Mouse (Mus musculus): ENCODE data around the gene Hykk. TPM values are rescaled to one million over a fixed set of nuclear protein-coding genes. Genes with fewer than 3 reads are reported as not detected.
A peak's percentile ranks its signal among the peaks of the same experiment; 100 is the strongest.

Hykk gene
- total and polyA plus RNA-seq, 2 experiments from 2014 or later, result 1.2 to 1.3 TPM

DNA sequence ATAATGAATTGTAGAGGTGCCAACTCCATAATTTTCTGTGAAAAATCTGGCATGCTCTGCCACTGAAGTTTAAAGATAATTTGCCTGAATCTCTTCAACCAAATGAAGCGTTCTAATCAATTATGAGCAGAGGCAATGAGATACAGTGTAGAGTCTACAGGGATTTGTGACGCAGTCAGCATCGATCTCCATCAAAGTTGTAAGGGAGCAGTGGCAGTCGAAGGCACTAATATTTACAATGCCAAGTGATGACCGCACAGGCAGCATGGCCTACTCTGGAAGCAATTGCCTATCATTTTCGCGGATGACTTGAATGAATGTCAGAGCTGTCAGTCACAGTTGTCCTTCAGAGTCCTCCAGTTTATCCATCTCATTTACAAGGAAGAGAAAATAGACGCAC is 63.6 kb downstream of the Hykk start, which contains the start of gene Chrna5:
Gene Chrna5 (plus strand): TSS at position 207 of the 400 bp plus-strand sequence.
- Histone ChIP-seq H3K4me1 (ENCODE audit: insufficient read depth) (no peaks in the 10 kb centered on the region; the same call in 1 of the 2 replicates), H3K4me2 (ENCODE audit: low read depth) (peak within 1 kb of the TSS; percentile 81), H3K36me3 (ENCODE audit: insufficient read depth) (no peaks in the 10 kb centered on the region), H3K4me3 (ENCODE audit: low read depth, low read length) (peak within 1 kb of the TSS; percentile 52), H3K27me3 (ENCODE audit: insufficient read depth, low read length) (peaks cover 8% of the 10 kb centered on the region; the same call in 1 of the 2 replicates), H3K9me3 (ENCODE audit: low read length) (no peaks in the 10 kb centered on the region), H3K9ac (peak within 1 kb of the TSS; percentile 57), H3K27ac (ENCODE audit: low read depth, low read length) (no peak within 1 kb of the TSS)
- DNase-seq (peak; percentile 18), ATAC-seq (no peak)
- WGBS, result 57% methylated on average over 8 of the region's 8 CpGs
- no peak for TF ChIP-seq CTCF (IDR thresholded peaks at IDR 0.05; ENCODE audit: low read depth)

DNA sequence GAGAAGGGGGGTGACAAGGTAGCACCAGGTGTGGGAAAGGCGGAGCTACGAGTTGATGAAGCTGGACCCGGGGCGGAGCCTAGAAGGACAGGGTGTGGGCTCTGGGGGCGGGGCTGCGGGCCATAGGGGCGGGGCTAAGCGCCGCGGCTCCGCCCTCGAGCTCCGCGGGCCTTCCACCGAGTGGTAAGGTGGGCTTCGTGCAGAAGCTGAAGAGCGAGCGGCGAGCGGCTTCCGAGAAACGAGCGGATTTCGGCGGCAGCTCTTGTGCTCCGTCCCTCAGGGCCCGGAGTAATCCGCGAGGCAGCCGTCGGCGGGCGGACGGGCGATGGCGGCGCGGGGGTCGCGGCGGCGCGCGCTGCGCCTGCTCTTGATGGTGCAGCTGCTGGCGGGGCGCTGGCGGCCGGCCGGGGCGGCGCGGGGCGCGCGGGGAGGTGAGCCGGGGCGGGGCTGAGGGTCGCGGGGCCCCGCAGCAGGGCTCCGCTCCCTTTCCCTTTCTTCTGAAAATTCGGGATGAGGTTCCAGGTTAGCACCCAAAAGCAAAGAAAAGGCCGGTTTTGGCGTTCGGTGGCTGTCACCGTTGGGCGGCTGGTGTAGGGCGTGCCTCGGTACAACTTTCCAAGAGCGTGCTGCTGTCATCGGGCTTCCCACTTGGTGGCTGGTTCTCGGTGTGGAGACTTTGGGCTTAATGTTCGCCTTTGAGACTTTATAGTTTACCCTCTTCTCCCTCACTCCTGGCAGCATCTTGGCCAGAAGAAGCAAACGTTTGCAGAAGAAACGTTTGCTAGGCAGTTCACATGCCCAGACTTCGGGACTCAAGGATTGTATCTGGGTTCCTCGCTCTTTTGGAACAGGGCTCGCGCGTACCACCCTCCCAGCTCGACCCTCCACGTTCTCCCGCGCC is 64.5 kb downstream of the Hykk start:
- Histone ChIP-seq H3K9me3 (ENCODE audit: low read length) (no peaks in the 10 kb centered on the region), H3K27me3 (ENCODE audit: insufficient read depth, low read length) (peaks cover 8% of the 10 kb centered on the region; the same call in 1 of the 2 replicates), H3K36me3 (ENCODE audit: insufficient read depth) (no peaks in the 10 kb centered on the region), H3K4me2 (ENCODE audit: low read depth) (peak overlapping the region; percentile 81), H3K4me3 (ENCODE audit: low read depth, low read length) (peak overlapping the region; percentile 52), H3K9ac (peak overlapping the region; percentile 57), H3K4me1 (ENCODE audit: insufficient read depth) (no peaks in the 10 kb centered on the region; the same call in 1 of the 2 replicates), H3K27ac (ENCODE audit: low read depth, low read length) (no peak overlapping the region)
- DNase-seq (peak; percentile 51), ATAC-seq (peak; percentile 83)
- TF ChIP-seq CTCF (IDR thresholded peaks at IDR 0.05; ENCODE audit: low read depth), result no peak
- under 1% methylated on average over 84 of the region's 85 CpGs for WGBS

DNA sequence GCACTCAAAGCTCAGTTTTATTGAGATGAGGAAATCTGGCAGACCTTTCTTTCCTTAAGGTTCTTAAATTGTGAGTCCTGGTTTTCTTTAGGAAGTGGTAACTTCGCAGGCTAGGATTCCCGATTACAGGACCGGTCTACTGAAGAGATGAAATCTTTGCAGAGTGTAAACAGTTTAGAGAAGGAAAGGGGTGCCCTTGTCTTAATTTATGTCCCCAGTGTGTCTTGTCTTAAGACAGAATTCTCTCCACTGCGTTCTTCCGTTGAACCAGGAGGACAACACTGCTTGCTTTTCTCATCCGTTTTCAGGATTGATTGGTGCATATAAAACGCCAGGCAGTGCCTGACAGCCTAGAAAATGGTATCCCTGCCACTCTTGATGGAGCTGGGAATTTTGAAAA is 65.3 kb downstream of the Hykk start:
- peaks cover 8% of the 10 kb centered on the region; the same call in 1 of the 2 replicates for H3K27me3 ChIP-seq (ENCODE audit: insufficient read depth, low read length)
- DNase-seq (peak; percentile 15), ATAC-seq (no peak)
- no peak for TF ChIP-seq CTCF (IDR thresholded peaks at IDR 0.05; ENCODE audit: low read depth)
- H3K4me2 ChIP-seq (ENCODE audit: low read depth), result peak overlapping the region; percentile 81
- H3K4me3 ChIP-seq (ENCODE audit: low read depth, low read length), result peak overlapping the region; percentile 52
- WGBS, result 7% methylated on average over 7 of the region's 7 CpGs
- H3K27ac ChIP-seq (ENCODE audit: low read depth, low read length), result no peak overlapping the region
- H3K9ac ChIP-seq, result no peak overlapping the region
- no peaks in the 10 kb centered on the region for H3K9me3 ChIP-seq (ENCODE audit: low read length)
- H3K36me3 ChIP-seq (ENCODE audit: insufficient read depth), result no peaks in the 10 kb centered on the region
- H3K4me1 ChIP-seq (ENCODE audit: insufficient read depth), result no peaks in the 10 kb centered on the region; the same call in 1 of the 2 replicates

DNA sequence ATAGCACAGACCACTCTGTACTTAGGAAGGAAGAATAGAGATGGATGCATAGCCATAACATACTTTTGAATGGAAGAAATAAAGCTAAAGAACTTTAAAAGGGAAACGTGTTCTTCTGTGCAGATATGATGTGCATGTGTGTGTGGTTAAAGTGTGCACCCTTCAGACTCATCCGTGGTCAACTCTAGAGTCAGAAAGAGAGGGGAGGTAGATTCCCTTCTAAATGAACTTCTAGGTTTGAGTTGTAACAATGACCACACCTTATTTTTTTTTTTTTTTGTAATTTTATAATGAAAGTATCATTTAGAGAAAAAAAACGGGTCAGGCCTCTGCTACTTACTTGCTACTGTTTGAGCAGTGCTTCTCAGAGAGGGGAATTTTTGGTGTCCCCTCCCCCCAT is 73.3 kb downstream of the Hykk start:
- no peak for TF ChIP-seq CTCF (IDR thresholded peaks at IDR 0.05; ENCODE audit: low read depth)

DNA sequence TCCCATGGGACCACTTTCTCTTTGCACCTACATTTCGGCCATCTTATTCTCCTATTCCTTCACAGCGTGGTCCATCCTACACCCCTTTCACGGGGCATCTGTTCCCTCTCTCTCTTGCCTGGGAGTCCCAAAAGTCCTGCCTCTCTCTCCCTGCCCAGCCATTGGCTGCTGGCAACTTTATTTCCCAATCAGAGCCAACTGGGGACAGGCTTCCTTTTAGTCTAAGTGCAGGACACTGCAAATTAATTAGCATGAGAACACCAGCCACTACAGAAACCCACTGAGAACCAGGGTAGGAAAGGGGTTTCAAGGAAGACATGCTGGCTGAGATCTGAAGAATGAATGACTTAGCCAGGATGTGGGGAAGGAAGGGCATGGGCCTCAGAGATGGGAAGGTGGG is 77.3 kb downstream of the Hykk start:
- Histone ChIP-seq H3K9me3 (ENCODE audit: low read length) (no peaks in the 10 kb centered on the region), H3K4me1 (ENCODE audit: insufficient read depth) (no peaks in the 10 kb centered on the region), H3K4me3 (ENCODE audit: low read depth, low read length) (no peak overlapping the region), H3K9ac (no peak overlapping the region), H3K27me3 (ENCODE audit: insufficient read depth, low read length) (no peaks in the 10 kb centered on the region), H3K4me2 (ENCODE audit: low read depth) (no peak overlapping the region), H3K27ac (ENCODE audit: low read depth, low read length) (no peak overlapping the region), H3K36me3 (ENCODE audit: insufficient read depth) (no peaks in the 10 kb centered on the region)
- ATAC-seq, result no peak
- 42% methylated on average over 3 of the region's 3 CpGs for WGBS
- no peak for TF ChIP-seq CTCF (IDR thresholded peaks at IDR 0.05; ENCODE audit: low read depth)
- no peak for DNase-seq

More for the DNA sequence above, 73.3 kb downstream of the Hykk start:
- Histone ChIP-seq H3K27me3 (ENCODE audit: insufficient read depth, low read length) (no peaks in the 10 kb centered on the region), H3K27ac (ENCODE audit: low read depth, low read length) (no peak overlapping the region), H3K4me2 (ENCODE audit: low read depth) (no peak overlapping the region), H3K36me3 (ENCODE audit: insufficient read depth) (no peaks in the 10 kb centered on the region), H3K9ac (no peak overlapping the region), H3K4me3 (ENCODE audit: low read depth, low read length) (no peak overlapping the region), H3K4me1 (ENCODE audit: insufficient read depth) (no peaks in the 10 kb centered on the region), H3K9me3 (ENCODE audit: low read length) (no peaks in the 10 kb centered on the region)
- no peak for ATAC-seq
- 83% methylated on average over 3 of the region's 3 CpGs for WGBS
- DNase-seq, result no peak

DNA sequence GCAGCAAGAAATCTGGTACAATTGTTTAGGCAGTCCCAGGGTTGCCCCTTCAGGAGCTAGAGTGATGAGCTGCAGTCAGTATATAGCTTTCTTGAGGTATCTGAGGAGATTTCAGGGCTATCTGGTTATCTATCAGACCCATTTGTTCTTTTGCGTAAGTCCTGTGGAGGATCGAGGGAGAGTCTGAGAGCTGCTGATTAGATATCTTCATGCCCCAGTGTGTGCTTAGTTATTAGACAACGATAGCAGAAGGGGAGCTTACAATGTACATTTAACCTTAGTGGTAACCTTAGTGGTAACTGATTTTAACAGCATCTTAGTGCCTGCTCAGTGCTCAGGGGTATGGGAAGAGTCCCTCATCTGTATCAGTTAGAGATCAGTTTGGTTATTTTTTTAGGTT is 78.6 kb downstream of the Hykk start:
- no peak for ATAC-seq
- TF ChIP-seq CTCF (IDR thresholded peaks at IDR 0.05; ENCODE audit: low read depth), result no peak
- H3K9ac ChIP-seq, result no peak overlapping the region
- H3K4me2 ChIP-seq (ENCODE audit: low read depth), result no peak overlapping the region
- H3K36me3 ChIP-seq (ENCODE audit: insufficient read depth), result no peaks in the 10 kb centered on the region
- H3K27ac ChIP-seq (ENCODE audit: low read depth, low read length), result no peak overlapping the region
- WGBS, result 95% methylated on average over 3 of the region's 3 CpGs
- no peaks in the 10 kb centered on the region for H3K4me1 ChIP-seq (ENCODE audit: insufficient read depth)
- H3K27me3 ChIP-seq (ENCODE audit: insufficient read depth, low read length), result no peaks in the 10 kb centered on the region
- no peaks in the 10 kb centered on the region for H3K9me3 ChIP-seq (ENCODE audit: low read length)
- no peak overlapping the region for H3K4me3 ChIP-seq (ENCODE audit: low read depth, low read length)
- DNase-seq, result no peak

Other genes starting within 250 kb of the Hykk start
- gene Dnaja4, start 218.4 kb upstream of the Hykk start, total RNA-seq (2014; rRNA removed), result 5.8 and 8.9 TPM in 2 replicates
- gene Dnaja4, start 218.4 kb upstream of the Hykk start, polyA plus RNA-seq (2015; fragmentation: Nextera tagmentation; extraction: Ambion mirVana), result 5.9 and 7.2 TPM in 2 replicates
- 69.0 and 72.6 TPM in 2 replicates for gene Wdr61, start 182.8 kb upstream of the Hykk start, total RNA-seq (2014; rRNA removed)
- gene Wdr61, start 182.8 kb upstream of the Hykk start, polyA plus RNA-seq (2015; fragmentation: Nextera tagmentation; extraction: Ambion mirVana), result 93.2 and 109 TPM in 2 replicates
- 28.4 and 74.1 TPM in 2 replicates for gene Crabp1, start 152.5 kb upstream of the Hykk start, total RNA-seq (2014; rRNA removed)
- 106 and 110 TPM in 2 replicates for gene Crabp1, start 152.5 kb upstream of the Hykk start, polyA plus RNA-seq (2015; fragmentation: Nextera tagmentation; extraction: Ambion mirVana)
- 47.7 and 54.7 TPM in 2 replicates for gene Ireb2, start 53.5 kb upstream of the Hykk start, total RNA-seq (2014; rRNA removed)
- 12.0 and 18.5 TPM in 2 replicates for gene Ireb2, start 53.5 kb upstream of the Hykk start, polyA plus RNA-seq (2015; fragmentation: Nextera tagmentation; extraction: Ambion mirVana)
- gene Psma4, start 33.5 kb downstream of the Hykk start, total RNA-seq (2014; rRNA removed), result 424 and 505 TPM in 2 replicates
- gene Psma4, start 33.5 kb downstream of the Hykk start, polyA plus RNA-seq (2015; fragmentation: Nextera tagmentation; extraction: Ambion mirVana), result 289 and 317 TPM in 2 replicates
- not detected in 2 replicates for gene AY074887, start 33.7 kb downstream of the Hykk start, total RNA-seq (2014; rRNA removed)
- gene AY074887, start 33.7 kb downstream of the Hykk start, polyA plus RNA-seq (2015; fragmentation: Nextera tagmentation; extraction: Ambion mirVana), result 0.52 and 0.76 TPM in 2 replicates
- gene Chrna5, start 63.6 kb downstream of the Hykk start, total RNA-seq (2014; rRNA removed), result 2.0 and 3.2 TPM in 2 replicates
- 2.6 TPM in 2 replicates for gene Chrna5, start 63.6 kb downstream of the Hykk start, polyA plus RNA-seq (2015; fragmentation: Nextera tagmentation; extraction: Ambion mirVana)
- gene Chrna3, start 109.3 kb downstream of the Hykk start, total RNA-seq (2014; rRNA removed), result 2.2 and 3.0 TPM in 2 replicates
- gene Chrna3, start 109.3 kb downstream of the Hykk start, polyA plus RNA-seq (2015; fragmentation: Nextera tagmentation; extraction: Ambion mirVana), result 4.5 and 9.0 TPM in 2 replicates
- 0.15 and 0.38 TPM in 2 replicates for gene Chrnb4, start 131.5 kb downstream of the Hykk start, total RNA-seq (2014; rRNA removed)
- 0.57 and 1.0 TPM in 2 replicates for gene Chrnb4, start 131.5 kb downstream of the Hykk start, polyA plus RNA-seq (2015; fragmentation: Nextera tagmentation; extraction: Ambion mirVana)
- 32.6 and 34.1 TPM in 2 replicates for gene Ube2q2, start 231.6 kb downstream of the Hykk start, total RNA-seq (2014; rRNA removed)
- 24.9 and 32.3 TPM in 2 replicates for gene Ube2q2, start 231.6 kb downstream of the Hykk start, polyA plus RNA-seq (2015; fragmentation: Nextera tagmentation; extraction: Ambion mirVana)

All from forebrain, postnatal 0 days (tissue).